Mouse (Mus musculus): Measurements from ENCODE around the gene Hipk2. TPM values are rescaled to one million over a fixed set of nuclear protein-coding genes. Genes with fewer than 3 reads are reported as not detected.

Hipk2 gene
- polyA plus RNA-seq, 1 experiment from 2014 or later: 18.0 TPM

DNA sequence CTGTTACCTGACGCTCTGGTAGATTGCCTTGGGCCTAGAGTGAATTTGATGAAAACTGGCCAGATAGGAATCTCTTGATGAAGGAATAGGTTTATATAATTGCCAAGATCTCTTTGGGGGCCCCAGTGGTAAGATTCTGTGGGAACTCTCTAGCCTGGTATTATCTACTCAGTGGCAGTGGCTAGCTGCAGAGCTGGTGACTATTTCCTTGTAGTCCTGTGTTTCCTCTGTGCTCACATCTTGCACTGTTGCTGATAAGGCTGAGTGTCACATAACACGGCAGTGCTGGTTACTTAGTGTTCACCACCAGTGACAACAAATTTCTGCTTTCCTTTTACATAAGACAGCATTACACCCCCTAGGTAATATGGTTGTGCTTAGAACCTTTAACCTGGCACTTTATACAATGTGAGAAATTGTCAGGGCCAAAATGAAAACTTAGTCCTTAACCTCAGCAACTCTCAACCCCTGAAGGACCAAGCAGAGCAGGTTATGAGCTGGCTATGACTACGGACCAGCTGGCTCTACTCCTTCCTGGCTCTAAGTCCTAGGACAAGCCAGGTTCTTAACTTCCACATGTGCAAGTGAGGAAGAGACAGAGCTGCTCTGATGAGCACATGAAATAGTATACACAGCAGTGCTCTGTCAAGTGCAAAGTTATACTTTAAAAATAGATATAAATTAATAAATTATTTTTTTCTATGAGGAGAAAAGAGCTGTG, 80.7 kb downstream of the Hipk2 start:
- Histone ChIP-seq H3K9me3 (replicated peaks) (no peaks in the 10 kb centered on the region), H3K27ac (replicated peaks) (peak overlapping the region; percentile 53), H3K4me1 (replicated peaks) (peaks cover 45% of the 10 kb centered on the region), H3K4me2 (peak overlapping the region; percentile 43), H3K4me3 (replicated peaks) (no peak overlapping the region), H3K9ac (peak overlapping the region; percentile 23; the same call in 1 of the 2 replicates), H3K36me3 (replicated peaks) (peaks cover 74% of the 10 kb centered on the region), H3K27me3 (no peaks in the 10 kb centered on the region)
- 30% methylated on average over 3 of the region's 3 CpGs for WGBS (ENCODE audit: insufficient replicate concordance)
- ATAC-seq (ENCODE audit: insufficient read depth): peak; percentile 93

DNA sequence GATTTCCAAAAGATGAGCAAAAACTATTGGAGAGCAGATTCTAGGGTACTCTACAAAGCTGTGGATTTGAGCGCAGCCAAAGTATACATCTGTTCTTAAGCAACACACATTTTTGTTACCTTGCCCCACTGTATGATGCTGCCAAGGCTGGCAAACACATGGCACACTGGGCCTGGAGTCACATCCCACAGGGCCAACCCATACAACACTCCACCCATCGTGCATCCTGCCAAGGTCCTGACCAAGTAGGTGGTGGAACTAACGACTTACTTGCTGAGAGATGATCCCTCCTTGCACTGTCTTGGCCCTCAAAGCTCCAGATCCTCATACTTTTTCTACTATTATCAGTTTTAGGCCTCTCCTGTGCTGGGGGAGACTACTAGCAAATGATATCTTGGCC, 83.0 kb downstream of the Hipk2 start:
- WGBS (ENCODE audit: insufficient replicate concordance): 77% methylated on average over 3 of the region's 3 CpGs
- ATAC-seq (ENCODE audit: insufficient read depth): no peak
- H3K9me3 ChIP-seq (replicated peaks): no peaks in the 10 kb centered on the region
- H3K4me3 ChIP-seq (replicated peaks): no peak overlapping the region
- no peak overlapping the region for H3K27ac ChIP-seq (replicated peaks)
- H3K9ac ChIP-seq: no peak overlapping the region
- H3K36me3 ChIP-seq (replicated peaks): peaks cover 70% of the 10 kb centered on the region
- H3K4me1 ChIP-seq (replicated peaks): peaks cover 61% of the 10 kb centered on the region
- H3K27me3 ChIP-seq: no peaks in the 10 kb centered on the region
- H3K4me2 ChIP-seq: no peak overlapping the region

DNA sequence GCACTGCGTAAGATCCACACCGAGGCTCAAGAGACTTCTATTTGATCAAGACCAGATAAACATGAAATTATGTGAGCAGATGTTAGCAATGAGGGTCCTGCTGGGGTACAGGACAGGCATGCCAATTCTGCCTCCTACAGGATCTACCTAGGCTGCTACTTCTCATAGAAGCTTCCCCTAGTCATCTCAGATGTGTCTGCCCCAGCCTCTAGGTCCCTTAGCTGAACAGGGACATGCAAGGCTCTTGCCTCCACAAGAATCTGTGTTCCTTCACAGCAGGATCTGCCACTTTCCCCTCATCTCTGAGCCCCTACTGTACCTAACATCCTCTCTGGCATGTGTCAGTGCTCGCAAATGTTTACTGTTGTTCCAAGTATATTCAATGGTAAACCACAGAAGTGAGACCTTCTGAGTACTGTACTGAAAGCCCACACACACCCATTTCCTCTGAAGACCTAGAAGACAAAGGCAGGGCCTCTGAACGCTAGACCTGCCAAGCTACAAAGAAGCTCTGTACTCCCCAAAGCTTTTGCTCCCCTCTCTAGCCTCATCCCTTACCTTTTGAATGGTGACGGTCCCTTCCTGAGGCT, 86.6 kb downstream of the Hipk2 start:
- no peaks in the 10 kb centered on the region for H3K9me3 ChIP-seq (replicated peaks)
- H3K4me2 ChIP-seq: no peak overlapping the region
- peaks cover 47% of the 10 kb centered on the region for H3K4me1 ChIP-seq (replicated peaks)
- no peak overlapping the region for H3K9ac ChIP-seq
- H3K27ac ChIP-seq (replicated peaks): peak overlapping the region; percentile 72; the same call in 1 of the 2 replicates
- H3K4me3 ChIP-seq (replicated peaks): no peak overlapping the region
- H3K27me3 ChIP-seq: no peaks in the 10 kb centered on the region
- ATAC-seq (ENCODE audit: insufficient read depth): no peak
- peaks cover 63% of the 10 kb centered on the region for H3K36me3 ChIP-seq (replicated peaks)
- 64% methylated on average over 5 of the region's 5 CpGs for WGBS (ENCODE audit: insufficient replicate concordance)

DNA sequence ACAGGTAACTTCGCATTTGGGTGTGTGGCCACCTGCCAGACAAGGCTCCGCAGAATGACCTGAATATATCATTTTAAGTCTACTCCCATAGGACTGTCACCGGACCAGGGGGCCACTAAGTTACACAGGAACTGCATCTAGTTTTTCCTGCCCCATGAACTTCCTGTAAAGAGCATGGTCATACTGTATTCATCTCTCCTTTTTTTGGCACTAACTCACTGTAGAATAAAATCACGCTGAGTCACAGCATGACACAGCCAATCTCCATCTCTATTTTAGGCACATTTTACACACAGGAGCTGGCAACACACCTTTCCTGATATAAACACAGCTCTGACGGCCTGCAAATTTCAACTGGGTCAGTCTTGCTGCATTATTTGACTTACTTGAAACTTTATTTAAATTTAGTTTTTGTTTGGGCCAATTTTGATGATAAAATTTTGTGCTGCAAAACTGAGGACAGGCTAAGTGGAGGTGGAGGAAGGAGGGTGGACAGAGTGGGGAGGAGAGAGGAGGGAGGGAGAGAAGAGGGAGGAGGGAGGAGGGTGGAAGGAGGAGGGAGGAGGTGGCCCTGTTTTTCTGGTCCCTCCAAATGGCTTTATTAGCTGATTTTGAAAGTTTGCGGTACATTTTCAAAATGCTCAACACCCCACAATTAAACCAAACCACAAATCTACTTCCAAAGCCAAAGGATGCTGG, 88.0 kb downstream of the Hipk2 start:
- Histone ChIP-seq H3K4me2 (peak overlapping the region; percentile 34), H3K4me1 (replicated peaks) (peaks cover 43% of the 10 kb centered on the region), H3K9ac (no peak overlapping the region), H3K4me3 (replicated peaks) (no peak overlapping the region), H3K9me3 (replicated peaks) (no peaks in the 10 kb centered on the region), H3K27me3 (no peaks in the 10 kb centered on the region), H3K36me3 (replicated peaks) (peaks cover 57% of the 10 kb centered on the region), H3K27ac (replicated peaks) (peak overlapping the region; percentile 72)
- 67% methylated on average over 6 of the region's 6 CpGs for WGBS (ENCODE audit: insufficient replicate concordance)
- ATAC-seq (ENCODE audit: insufficient read depth): peak; percentile 79

DNA sequence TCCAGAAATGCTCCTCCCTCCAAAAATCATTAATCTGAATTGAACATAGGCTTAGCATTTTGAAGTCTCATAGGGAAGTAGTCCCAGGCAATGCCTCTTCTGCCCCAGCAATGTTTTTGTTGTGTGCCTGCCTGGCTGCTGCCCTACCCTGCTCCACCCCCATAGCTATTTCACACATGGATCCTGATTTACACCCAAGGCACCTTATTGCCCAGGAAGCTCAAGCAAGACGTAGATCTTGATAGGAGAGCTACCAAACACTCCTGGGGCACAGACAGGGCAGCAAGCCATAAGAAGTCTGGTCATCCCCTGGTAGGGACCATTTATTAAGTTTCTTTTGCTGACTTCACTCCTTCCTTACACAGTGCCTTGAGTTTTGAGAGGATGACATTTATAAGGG, 88.8 kb downstream of the Hipk2 start:
- 39% methylated on average over 1 of the region's 1 CpGs for WGBS (ENCODE audit: insufficient replicate concordance)
- Histone ChIP-seq H3K36me3 (replicated peaks) (peaks cover 54% of the 10 kb centered on the region), H3K4me1 (replicated peaks) (peaks cover 46% of the 10 kb centered on the region), H3K4me3 (replicated peaks) (no peak overlapping the region), H3K27ac (replicated peaks) (peak overlapping the region; percentile 72), H3K9ac (no peak overlapping the region), H3K4me2 (no peak overlapping the region), H3K27me3 (no peaks in the 10 kb centered on the region), H3K9me3 (replicated peaks) (no peaks in the 10 kb centered on the region)
- ATAC-seq (ENCODE audit: insufficient read depth): no peak

DNA sequence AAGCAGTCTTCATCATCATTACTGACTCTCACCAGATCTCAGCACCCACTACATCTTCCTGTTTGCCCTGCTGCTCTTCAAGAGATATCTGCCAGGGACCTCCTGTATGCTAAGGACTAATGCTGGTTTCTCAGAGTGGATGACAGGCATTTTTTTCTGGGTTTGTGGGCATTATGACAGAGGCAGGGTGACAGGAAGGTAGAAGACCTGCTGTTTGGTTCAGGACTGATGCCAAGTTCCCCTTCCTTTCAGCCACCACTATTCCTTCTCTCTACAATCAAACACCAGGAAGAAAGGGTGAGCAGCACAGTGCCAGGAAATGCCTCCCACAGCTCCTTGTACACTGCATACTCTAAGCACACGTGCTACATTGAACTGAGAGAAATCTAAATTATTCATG, 90.2 kb downstream of the Hipk2 start:
- no peak overlapping the region for H3K27ac ChIP-seq (replicated peaks)

DNA sequence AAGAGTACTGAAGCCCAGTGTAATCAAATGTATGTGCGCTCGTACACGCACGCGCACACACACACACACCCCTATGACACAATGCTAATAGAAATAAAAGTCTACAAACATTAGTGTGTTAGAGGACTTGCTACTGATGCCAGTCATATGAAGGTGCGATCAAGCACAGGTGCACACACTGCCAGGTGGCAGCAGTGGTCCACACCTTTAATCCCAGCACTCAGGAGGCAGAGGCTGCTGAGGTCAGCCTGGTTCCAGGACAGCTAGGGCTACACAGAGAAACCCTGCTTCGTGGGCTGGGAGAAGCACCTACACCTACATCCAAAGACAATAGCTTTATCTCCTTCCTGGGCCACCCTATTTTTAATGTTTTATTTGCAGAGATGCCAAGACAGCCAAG, 96.6 kb downstream of the Hipk2 start:
- Histone ChIP-seq H3K4me1 (replicated peaks) (peaks cover 39% of the 10 kb centered on the region), H3K36me3 (replicated peaks) (peaks cover 29% of the 10 kb centered on the region), H3K4me2 (peak overlapping the region; percentile 38), H3K9ac (peak overlapping the region; percentile 1; the same call in 1 of the 2 replicates), H3K27ac (replicated peaks) (peak overlapping the region; percentile 66), H3K27me3 (no peaks in the 10 kb centered on the region), H3K4me3 (replicated peaks) (no peak overlapping the region), H3K9me3 (replicated peaks) (no peaks in the 10 kb centered on the region)
- WGBS (ENCODE audit: insufficient replicate concordance): 87% methylated on average over 7 of the region's 7 CpGs
- peak; percentile 21; the same call in 1 of the 2 replicates for ATAC-seq (ENCODE audit: insufficient read depth)

More for the DNA sequence above, 90.2 kb downstream of the Hipk2 start:
- ATAC-seq (ENCODE audit: insufficient read depth): no peak
- 27% methylated on average over 1 of the region's 1 CpGs for WGBS (ENCODE audit: insufficient replicate concordance)
- H3K9me3 ChIP-seq (replicated peaks): no peaks in the 10 kb centered on the region
- no peak overlapping the region for H3K4me3 ChIP-seq (replicated peaks)
- peaks cover 50% of the 10 kb centered on the region for H3K4me1 ChIP-seq (replicated peaks)
- no peaks in the 10 kb centered on the region for H3K27me3 ChIP-seq
- no peak overlapping the region for H3K9ac ChIP-seq
- H3K4me2 ChIP-seq: no peak overlapping the region
- peaks cover 48% of the 10 kb centered on the region for H3K36me3 ChIP-seq (replicated peaks)

DNA sequence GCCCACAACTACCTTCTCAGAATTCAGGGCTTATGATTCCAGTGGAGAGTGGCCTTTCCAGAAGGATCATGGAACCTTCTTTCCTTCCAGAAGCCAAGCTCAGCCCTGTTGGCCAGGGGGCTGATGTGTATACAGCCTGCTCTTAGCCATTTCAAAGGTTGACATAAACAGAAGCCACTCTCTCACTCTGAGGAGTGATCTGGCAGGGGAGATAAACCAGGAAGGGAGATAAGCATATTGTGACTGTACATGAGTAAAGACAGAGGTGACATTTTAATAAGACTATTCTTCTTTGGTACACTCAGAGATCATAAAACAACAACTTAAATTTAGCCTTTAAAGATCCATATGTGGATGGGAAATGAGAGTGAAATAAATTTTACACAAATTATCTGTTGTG, 97.1 kb downstream of the Hipk2 start:
- peak overlapping the region; percentile 11; the same call in 1 of the 2 replicates for H3K9ac ChIP-seq

DNA sequence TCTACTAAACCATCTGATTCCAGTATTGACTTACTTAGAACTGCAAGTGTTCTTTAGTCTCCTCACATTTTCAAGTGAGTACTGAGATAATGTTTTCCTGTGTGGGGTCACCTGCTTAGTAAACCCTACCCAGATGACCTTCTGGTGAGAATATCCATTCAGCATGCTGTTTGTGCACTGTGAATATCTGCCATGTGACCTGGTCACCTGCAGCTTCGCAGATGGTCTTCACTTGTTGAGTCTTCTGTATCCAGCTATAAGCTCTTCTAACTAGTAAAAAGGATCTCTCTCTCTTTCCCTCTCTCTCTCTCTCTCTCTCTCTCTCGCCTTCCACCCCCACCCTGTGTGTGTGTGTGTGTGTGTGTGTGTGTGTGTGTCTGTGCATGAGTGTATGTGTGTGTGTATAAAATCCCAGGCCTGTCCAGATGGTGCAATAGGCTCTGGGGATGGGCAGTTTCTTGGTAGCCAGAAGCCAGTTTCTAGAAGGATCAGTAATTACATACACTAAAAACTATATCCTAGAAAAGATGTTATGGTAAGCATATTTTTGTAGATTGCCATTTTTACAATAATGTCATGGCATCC, 99.9 kb downstream of the Hipk2 start:
- no peak for ATAC-seq (ENCODE audit: insufficient read depth)
- Histone ChIP-seq H3K9me3 (replicated peaks) (no peaks in the 10 kb centered on the region), H3K27ac (replicated peaks) (no peak overlapping the region), H3K4me1 (replicated peaks) (peaks cover 55% of the 10 kb centered on the region), H3K36me3 (replicated peaks) (peaks cover 36% of the 10 kb centered on the region), H3K4me3 (replicated peaks) (no peak overlapping the region), H3K9ac (no peak overlapping the region), H3K27me3 (no peaks in the 10 kb centered on the region), H3K4me2 (no peak overlapping the region)
- 78% methylated on average over 2 of the region's 2 CpGs for WGBS (ENCODE audit: insufficient replicate concordance)

More for the DNA sequence above, 97.1 kb downstream of the Hipk2 start:
- H3K4me1 ChIP-seq (replicated peaks): peaks cover 40% of the 10 kb centered on the region
- H3K27ac ChIP-seq (replicated peaks): peak overlapping the region; percentile 66
- peaks cover 27% of the 10 kb centered on the region for H3K36me3 ChIP-seq (replicated peaks)
- H3K4me3 ChIP-seq (replicated peaks): no peak overlapping the region
- ATAC-seq (ENCODE audit: insufficient read depth): peak; percentile 95
- no peaks in the 10 kb centered on the region for H3K9me3 ChIP-seq (replicated peaks)
- no peaks in the 10 kb centered on the region for H3K27me3 ChIP-seq
- H3K4me2 ChIP-seq: peak overlapping the region; percentile 38

DNA sequence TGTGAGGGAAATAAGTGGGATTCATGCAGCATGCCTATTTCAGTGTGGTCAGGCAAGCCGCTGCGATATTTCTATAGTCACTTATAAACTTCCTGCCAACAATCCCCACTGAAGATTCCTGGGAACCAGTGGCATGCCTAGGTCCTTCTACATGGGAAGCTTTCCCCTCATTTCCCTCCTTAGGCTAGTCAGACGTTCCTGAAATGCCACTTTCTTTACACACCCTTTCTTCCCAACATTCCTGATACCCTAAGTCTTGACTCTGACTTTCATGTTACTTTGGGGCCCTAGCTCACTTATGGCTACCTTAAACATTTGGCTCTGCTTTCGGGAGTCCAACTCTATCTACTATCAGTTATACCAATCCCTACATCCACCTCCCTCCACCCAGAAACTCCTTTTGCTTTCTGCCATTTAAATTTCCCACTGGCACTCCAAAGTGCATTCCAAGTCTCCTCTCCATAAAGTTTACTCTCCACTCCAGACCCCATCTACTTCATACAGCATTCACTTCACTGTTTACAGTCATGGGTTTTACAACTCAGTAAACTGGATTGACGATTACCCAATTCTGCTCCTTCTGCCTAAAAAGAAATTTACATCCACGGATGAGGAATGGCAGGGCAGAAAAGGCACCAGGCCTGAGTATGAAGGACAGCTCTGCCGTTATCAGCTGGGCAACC, 103.0 kb downstream of the Hipk2 start:
- H3K9me3 ChIP-seq (replicated peaks): no peaks in the 10 kb centered on the region
- H3K36me3 ChIP-seq (replicated peaks): peaks cover 51% of the 10 kb centered on the region
- no peak overlapping the region for H3K4me3 ChIP-seq (replicated peaks)
- H3K27ac ChIP-seq (replicated peaks): no peak overlapping the region
- WGBS (ENCODE audit: insufficient replicate concordance): 75% methylated on average over 7 of the region's 7 CpGs
- no peak overlapping the region for H3K9ac ChIP-seq
- peaks cover 36% of the 10 kb centered on the region for H3K4me1 ChIP-seq (replicated peaks)
- no peaks in the 10 kb centered on the region for H3K27me3 ChIP-seq
- H3K4me2 ChIP-seq: no peak overlapping the region
- ATAC-seq (ENCODE audit: insufficient read depth): no peak
